Mouse (Mus musculus): Measurements from ENCODE around the gene Tns1.

The Tns1 gene

DNA sequence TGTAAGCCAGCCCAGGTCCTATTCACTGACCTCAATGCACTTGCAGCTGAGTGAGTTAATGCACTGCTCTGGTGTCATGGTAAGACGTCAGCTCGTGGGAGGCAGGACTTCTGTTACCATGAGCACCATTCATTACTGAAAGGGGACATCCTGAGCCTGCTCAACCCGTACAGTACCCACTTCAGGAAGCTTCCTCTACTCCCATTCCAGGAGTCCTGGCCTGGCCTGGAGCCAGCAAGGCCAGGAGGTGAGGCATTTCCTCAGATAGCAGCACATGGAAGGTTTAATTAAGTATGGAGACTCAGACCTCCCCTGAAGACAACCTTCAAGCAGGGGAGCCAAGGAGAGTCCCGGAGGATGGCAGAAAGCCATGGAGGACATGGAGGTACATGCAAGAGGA, 169.6 kb downstream of the Tns1 start:
- peak; percentile 66 for DNase-seq

DNA sequence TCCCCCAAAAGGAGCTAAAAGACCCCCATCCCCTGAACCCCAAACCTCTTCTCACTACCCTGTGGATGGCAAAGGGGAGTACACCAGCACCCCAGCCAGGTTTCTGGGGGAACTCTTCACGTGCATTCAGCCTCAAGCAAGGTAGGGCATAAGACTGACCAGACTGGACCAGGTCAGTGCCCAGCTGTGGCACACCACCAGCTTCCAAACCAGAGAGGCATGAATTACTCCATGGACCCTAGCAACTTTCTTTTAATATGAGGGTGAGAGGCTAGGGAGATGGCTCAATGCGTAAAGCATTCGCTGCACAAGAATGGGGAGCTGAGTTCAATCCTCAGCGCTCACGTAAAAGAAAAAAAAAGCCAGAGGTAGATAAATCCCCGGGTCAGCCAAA, 170.2 kb downstream of the Tns1 start:
- no peak for DNase-seq

DNA sequence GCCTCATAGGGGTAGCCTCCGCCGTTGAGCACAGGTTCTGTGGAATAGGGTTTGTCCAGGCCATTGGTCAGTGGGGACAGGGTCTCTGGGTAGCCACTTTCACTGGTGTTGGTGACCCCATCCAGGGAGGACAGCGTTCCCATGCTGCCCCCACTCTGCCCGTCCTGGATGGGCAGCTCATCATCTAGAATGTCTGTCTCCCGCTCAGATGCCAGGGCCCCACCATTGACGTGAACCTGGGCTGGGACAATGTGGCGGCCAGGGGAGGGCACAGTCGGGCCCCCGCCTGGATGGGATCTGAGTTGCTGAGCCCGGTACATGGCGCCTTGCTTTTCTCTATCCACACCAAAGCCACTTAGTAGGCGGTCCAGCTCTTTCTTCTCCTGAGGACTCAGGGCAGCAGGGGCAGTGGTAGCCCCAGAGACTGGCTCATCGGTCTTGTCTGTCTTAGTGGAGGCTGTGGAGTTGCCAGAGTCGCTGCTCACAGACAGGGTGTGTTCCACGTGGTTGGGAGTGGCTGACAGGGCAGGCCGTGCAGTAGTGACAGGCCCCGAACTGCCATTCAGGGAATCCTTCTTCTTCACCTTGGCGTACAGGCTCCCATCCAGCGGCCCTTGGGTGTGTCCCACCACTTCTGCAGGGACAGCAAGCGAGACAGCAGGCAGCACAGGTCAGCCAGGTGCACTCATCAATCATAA, 170.8 kb downstream of the Tns1 start:
- DNase-seq: no peak

DNA sequence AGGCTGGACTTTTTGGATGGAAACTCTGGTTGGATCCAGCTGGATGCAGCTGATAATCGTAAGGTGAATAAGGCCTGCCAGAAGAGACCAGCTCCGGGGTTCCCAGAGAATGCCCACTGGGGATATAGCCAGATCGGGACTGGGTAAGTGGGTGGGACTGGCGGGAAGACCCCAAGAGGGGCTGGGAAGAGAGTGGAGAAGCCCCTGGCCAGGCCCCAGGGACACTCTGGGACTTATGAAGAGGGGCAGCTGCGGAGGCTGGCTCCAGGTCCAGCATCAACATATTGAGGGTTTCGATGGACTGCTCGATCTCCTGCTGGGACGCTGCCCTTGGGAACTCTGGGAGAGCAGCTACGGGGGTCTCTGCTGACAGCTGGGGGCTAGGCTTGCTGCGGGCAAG, 171.7 kb downstream of the Tns1 start:
- DNase-seq: no peak

DNA sequence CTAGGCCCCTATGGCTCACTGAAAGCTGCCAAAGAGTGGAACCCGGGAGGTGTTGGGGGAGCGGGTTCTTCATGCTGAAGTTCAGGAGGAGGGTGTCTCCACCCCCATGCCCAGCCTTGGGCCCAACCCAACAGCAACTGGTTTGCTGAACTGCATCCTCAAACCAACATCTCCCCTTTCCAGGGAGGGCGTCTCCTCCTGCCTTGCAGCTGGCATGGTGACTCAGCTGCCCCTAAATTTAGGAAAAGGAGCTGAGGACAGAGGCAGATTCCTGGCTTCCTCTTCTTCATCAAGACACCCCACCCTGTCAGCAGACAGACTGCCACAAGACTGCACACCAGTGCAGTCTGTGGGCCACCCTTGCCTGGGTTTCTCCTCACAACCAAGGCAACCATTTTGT, 173.1 kb downstream of the Tns1 start:
- DNase-seq: no peak

DNA sequence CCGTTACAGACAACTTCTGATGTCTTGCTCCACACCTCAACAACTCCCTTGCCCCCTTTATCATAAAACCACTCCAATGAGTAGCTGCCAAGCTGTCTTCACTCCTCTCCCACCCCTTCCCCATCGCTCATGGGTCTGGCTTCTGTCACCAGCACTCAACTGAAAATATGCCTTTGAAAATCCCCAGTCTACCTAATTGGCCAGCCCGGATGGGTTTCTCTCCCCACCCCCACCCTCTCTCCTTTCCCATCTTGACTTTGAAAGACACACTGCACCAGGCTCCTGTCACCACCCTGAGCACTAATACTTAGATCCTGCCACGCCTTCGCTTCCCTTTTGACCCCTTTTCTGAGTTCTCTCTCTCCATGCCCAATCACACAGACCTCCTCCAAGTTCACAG, 175.5 kb downstream of the Tns1 start:
- no peak for DNase-seq

DNA sequence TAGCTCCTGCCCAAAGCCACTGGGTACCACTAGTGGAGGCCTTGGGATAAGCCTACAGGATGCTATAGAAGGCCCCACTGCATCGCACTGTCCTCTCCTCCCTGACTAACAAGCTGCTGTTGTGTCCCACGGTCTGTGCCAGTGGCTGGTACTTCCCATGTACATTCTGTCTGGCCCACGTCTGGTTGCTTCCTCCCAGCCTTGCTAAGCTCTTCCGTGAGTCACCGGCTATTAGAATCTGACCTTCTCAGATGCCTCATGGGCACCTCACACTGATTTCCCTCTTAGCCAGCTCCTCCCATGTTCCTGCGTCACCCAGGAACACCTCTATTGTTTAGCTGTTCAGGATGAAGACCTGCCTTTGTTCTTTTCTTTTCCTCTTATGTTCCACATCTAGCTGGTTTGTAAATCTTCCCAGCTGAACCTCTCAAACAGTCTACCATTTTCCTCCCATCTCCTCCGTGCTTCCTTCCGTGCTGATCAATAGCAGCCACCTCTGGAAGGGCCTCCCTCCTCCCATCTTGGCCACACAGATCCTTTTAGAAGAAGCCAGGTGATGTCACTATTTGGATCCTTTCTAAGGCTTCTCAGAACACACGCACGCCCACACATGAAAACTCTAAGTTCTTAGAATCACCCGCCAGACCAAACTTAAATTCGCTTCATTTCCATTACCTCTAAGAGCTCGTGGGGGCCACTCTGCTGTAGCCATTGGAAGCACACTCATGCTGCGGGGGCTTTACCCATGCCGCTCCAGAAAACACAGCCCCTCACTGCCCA, 176.5 kb downstream of the Tns1 start:
- DNase-seq: no peak

DNA sequence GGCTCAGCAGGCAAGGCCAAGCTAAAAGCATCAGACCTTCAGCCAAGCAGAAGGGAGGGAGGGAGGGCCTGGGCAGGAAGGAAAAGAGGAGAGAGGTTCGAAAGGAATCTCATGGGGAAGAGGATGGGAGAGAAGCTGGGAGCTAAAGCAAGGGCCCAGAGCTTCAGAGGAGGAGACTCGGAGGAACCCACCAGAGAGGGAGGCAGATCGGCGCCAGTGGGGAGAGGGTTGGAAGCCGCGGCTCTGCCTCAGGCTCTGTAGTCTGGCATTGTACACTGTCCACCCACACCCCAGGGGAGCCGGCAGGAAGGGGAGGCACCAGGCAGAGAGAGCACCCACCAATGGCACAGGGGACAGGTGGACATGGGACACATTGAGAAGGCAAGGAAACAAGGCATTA, 177.5 kb downstream of the Tns1 start:
- no peak for DNase-seq

DNA sequence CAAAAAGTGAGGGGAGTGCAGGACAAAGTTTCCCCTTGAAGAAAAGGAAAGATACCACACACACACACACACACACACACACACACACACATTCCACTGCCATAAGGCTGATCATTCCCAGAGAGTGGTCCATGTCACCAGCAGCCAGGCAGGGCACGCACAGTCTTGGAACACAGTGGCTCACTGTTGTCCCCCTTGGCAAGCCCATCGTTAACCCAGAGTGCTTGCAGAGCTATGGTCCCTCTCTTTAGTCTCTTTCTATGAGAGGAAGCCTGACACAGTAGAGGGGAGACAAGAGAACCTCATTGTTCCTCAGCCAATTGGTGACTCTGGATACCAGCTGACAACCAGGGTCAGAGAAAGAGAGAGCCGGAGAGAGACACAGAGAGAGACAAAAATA, 179.9 kb downstream of the Tns1 start:
- DNase-seq: no peak

DNA sequence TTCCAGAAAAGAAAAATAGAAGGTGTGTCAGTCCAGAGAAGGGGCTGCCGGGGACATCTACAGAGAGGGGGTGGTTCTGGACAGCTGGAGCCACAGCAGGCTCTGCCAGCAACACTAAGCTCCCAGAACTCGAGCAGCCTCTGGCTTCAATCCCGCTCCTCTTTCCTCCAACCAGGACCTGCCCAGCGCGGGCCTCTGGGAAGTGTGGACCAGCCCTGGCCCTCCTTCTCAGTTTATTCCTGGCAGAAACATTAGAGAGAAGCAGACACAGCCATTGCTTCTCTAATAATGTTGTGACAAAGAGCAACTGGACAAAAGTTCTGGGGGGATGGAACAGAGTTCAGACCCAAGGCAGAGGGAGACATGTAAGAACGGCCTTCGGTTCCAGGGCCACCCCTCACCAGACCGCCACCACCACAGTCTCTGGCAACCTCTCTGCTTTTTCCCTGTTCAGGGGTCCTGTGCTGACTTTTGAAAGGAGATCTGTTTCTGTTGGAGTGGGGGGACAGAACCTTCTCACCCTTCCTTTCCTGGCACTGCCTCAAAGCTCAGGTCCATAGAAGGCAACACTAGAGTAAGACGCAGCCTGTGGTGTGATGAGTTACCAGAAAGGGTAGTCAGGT, 180.5 kb downstream of the Tns1 start:
- no peak for DNase-seq

DNA sequence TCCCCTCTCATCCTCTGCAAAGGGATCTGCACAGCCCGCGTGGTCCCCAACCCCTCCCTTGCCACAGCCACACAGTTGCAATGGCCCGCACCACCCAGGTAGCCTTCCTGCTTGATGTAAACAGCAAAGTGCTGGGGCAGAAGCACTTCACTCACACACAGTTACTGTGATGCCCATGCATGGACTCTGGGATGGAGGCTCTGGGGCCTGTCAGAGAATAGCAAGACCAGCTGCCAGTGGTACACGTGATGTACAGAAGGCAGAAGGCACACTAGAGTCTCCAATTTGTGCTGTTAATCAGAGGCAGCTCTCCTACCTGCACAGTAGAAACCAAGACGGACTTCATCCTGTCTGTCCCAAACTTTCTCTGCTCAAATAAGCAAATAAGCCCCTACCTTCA, 181.0 kb downstream of the Tns1 start:
- DNase-seq: no peak

DNA sequence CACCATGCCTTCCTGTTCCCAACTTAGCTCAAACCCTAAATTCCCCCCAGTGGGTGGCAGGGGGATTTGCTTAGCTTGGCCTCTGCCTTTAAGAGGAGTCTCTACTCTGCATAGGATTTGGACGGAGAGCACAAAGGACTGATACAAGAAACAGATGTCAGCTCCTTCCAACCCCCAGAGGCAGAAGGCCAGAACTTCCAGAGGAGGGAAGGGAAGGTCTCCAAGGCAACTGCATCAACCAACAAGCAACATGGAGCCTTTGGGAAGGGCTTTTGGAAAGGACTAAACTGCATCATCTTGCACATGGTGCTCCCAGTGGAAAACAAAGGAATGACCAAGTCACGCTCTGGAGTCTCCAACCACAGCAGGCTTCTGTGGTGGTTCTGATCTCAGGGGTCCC, 182.0 kb downstream of the Tns1 start:
- no peak for DNase-seq

DNA sequence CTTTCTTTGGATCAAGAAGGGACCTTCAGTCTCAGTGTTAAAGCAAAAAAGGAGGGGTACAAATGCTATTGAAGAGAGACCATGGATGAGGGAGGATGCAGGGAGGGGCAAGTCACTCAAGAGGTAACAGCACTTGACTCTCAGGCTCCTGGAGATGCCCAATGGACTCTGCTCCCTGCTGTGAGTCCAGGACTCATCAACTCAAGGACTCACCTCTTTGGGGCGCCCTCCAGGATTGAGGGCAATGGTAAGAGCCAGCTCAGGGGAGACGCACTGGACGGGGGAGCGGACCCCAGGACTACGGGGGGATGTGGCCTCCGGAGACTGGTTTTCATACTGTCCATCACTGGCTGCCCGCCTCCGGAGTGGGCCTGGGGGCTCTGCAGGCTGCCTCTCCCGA, 182.6 kb downstream of the Tns1 start:
- DNase-seq: no peak

DNA sequence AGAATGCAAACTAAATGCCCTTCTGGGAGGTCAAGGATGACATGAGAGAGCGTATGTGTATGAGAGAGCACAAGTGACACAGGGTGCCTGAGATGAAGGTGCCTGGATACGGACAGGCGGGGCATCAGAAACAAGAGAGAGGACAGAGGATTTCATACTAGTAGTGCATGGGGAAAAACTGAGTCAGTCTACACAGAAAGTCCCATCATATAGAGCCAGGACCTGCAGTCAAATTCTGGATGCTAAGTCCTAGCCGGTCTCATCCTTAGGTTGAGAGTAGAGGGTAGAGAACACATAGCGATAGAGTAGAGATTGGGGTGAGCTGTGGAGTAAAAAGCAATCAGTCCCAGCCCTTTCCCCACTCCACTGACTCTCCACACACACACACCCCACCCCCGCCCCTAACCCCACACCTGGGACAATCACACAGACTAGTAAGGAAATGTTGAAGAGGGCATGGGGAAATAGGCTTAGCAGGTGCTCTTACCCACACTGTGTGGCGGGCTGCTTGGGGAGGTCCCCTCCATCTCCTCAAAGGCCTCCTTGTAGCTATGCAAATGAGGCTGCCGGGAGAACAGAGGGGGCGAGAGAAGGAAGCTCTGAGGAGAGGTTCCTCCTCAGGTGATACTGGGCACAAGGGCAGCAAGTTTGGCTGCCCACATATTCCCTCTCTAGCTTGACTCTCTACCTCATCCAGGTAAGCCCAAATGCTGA, 183.6 kb downstream of the Tns1 start:
- DNase-seq: no peak

DNA sequence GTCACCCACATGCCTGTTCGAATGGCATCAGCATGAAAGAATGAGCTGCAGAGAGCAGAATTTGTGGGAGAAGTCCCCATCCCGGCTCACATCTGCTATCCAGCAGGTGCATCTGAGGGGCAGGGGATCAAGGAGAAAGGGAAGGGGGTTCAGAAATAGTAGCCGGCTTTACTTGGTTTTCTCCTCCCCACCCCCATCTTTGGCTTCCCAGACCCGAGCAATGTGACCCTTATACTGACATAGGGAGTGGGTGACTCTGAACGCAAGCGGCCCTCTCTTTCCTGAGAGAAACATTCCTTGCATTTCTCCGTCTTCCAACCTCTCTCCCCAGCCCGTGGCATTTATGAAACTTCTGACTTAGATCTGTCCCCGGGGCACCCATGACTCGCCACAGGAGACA, 185.7 kb downstream of the Tns1 start:
- DNase-seq: no peak

DNA sequence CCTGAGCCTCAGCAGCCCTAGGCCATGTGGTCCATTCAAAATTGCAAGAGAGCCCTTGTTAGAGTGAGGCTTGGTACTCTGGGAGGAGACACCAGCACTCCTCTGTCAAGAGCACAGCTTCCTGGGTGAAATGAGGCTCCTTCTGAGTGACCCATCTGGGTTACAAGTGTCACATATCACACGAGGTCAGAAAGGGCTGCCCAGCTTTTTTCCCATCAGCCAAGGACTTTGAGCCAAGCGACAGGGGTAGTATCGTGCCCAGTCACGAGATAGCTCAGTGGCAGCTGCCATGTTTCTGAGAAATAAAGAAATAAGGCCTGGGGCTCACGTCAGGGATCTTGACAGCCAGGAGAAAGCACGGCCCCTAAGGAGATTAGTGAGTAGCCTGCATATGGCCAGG, 186.4 kb downstream of the Tns1 start:
- DNase-seq: no peak

DNA sequence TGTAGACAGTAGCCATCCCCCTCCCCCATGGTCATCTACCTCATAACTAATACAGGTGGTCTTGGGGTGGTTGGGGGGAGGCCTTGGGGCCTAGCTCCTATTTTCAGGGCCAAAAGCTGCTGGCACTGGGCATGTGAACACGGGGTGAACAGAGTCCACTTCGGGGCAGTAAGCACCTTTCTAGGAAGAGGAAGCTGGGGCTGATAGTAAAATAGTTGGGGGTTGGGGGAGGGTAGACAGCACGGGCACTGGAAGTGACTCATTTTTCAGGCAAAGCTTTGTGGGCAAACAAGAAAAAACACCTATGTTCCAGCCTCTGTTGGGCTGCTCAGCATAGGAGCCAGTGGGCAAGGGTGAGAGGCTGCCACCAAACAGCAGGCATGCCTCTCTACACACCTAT, 187.7 kb downstream of the Tns1 start:
- DNase-seq: no peak

DNA sequence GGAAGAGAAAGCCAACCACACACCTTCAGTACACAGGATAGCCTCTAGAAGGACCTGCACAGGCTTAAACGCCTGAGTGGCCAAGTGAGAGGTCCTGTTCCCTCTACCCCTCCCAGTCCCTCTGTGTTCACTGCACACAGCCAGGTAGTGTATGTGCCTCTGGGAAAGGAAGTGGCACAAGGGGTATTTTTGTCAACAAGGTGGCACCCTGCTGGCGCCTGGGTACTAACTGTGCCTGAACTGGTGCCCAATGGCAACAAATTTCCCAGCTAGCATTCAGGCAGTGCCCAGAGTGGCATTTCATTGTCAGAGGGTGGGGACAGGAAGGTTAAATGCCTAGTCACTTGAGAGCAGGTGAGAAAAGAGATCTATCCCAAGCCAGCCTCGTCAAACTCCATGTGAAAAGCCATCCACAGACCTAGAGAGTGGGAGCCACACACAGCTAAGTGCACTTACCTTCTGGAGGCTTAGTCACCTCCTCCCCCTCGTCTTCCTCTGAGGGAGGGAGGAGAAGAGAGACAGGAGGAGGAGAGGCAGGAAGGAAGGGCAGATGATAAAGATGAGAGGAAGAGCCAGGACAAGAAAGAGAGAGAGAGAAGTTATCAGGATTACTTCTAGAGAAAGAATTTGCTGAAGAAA, 188.7 kb downstream of the Tns1 start:
- DNase-seq: peak; percentile 82

DNA sequence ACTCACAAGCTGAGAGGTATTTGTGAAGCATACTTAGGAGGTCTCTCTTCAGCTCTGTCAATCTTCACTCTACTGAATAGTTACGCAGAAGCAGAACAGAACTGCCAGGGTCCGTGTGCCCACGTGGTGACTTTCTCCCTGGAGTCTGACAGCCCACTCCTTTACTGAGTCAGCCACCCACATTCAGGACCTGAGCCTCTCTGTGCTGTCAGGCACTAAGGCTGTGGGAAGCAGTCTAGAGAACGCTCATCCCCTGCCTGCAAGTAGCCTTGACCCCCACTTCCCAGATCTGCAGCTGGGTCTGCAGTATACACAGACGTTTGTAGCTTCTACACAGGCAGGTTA, 191.1 kb downstream of the Tns1 start:
- no peak for DNase-seq

DNA sequence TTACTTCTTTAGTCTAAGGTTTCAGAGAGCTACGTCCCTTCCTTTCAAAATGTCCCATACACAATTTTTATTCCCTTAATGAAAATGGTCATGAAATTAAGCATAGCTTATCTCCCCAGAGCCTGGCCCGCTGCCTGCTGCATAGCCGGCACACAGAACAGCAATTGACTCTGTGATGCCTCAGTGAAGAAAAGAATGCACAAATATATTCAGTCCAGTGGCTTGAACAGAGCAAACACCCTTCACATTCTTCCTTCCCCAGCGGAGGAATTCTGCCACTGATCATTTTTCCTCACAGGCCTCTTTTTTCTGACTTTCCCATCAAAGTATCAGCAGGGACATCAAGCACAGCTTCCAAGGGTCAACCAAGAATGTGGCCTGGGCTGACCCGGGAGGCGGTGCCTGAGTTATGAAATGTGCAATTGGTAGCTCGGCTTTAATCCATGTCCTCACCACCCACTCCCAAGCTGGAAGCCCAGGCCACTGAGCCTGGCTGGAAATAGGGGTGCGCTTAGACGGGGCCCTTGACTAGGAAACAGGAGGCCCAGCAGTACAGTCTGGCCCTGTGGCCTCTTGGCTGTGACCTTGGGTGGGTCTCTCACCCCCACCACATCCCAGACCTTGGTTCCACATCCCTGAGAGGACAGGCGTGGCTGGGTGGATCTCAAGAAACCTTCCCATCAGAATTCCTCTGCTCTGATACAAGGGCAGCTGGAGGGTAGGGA, 191.7 kb downstream of the Tns1 start:
- DNase-seq: peak; percentile 85

DNA sequence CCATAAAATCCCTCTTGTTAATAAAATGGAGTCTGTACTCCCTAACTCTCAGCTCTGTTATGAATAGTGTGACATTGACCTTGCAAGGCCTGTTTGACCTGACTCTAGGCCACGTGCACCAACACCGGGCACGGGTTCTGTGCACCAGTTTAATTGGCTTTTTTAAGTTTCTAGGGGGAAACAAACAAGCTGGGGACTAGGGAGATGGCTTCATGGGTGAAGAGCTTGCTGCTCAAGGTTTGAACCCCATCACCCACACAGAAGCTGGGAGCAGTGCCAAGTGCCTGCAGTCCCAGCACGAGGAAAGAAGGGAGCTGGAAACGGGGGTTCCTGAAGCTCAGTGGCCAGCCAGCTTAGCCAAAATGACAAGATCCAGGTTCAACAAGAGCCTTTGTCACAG, 192.4 kb downstream of the Tns1 start:
- DNase-seq: peak; percentile 87

DNA sequence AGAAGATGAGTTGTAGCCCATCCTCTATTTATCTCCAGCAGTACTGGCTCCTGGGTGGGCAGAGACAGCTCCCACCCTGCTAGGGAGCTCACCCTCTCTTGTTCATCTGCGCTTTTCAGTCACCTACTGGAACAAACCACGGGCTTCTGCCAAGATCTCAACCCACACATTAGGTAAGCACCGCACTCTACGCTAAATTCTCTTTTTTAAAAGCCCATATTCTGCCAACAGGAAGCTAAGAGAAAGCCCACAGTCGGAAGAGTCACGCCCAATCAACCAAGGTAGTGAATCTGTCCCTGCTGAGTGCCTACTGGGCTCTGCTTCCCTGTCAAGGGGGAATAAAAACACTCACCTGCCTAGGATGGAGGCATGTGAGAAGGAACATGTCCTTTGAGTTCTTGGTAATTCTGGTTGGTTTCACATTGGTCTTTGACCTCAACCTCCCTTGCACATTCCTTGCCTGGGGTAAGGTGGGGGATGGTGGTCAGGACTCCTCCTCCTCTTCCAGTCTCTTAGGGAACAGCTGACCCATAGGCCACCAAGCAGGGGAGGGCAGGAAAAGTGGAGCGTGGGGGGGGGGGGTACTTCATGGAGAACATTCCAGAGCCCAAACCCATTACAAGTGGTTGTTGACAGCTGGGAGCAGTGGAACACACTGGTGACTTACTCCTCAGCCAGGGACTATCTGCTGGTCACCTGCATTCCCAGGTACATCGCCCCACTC, 193.7 kb downstream of the Tns1 start:
- DNase-seq: peak; percentile 94
